Mouse (Mus musculus) adipocyte (in vitro differentiated cells): ENCODE results near the gene Slbp.
A peak's percentile ranks its signal among the peaks of the same experiment; 100 is the strongest.

Experiments used
- DNase-seq: peaks from one replicate; pipeline ENCODE4 v3.0.0-alpha.2; 2016; ENCODE audit warnings: low spot score

The Slbp gene

GRCm38 (mm10) chr5:33681044-33681443 is 28.7 kb upstream of the Slbp start:
- no peak for DNase-seq

- no peak for DNase-seq
Measured at GRCm38 (mm10) chr5:33678244-33678643, 25.9 kb upstream of the Slbp start.

- DNase-seq, result peak; percentile 50
Measured at GRCm38 (mm10) chr5:33675964-33676363, 23.6 kb upstream of the Slbp start.

GRCm38 (mm10) chr5:33674439-33674838 is 22.1 kb upstream of the Slbp start:
- peak; percentile 40 for DNase-seq

GRCm38 (mm10) chr5:33671659-33672058 is 19.3 kb upstream of the Slbp start:
- no peak for DNase-seq

GRCm38 (mm10) chr5:33668223-33668622 is 15.8 kb upstream of the Slbp start:
- DNase-seq, result peak; percentile 58

- no peak for DNase-seq
Measured at GRCm38 (mm10) chr5:33658664-33659050, 6.3 kb upstream of the Slbp start.

- peak; percentile 100 for DNase-seq
Measured at GRCm38 (mm10) chr5:33657787-33658663, 5.7 kb upstream of the Slbp start, which contains the start of the genes Tacc3 and Tmem129. Tacc3 (plus strand) TSS chr5:33658128. Tmem129 (minus strand) TSS chr5:33658416.

GRCm38 (mm10) chr5:33657251-33657786 is 4.9 kb upstream of the Slbp start:
- no peak for DNase-seq

- no peak for DNase-seq
Measured at GRCm38 (mm10) chr5:33656739-33657138, 4.4 kb upstream of the Slbp start.

GRCm38 (mm10) chr5:33655251-33655840 is 3.0 kb upstream of the Slbp start:
- DNase-seq, result no peak

GRCm38 (mm10) chr5:33654424-33654823 is 2.0 kb upstream of the Slbp start:
- DNase-seq, result no peak

GRCm38 (mm10) chr5:33652783-33653173 is 404 bp upstream of the Slbp start:
- DNase-seq, result no peak

- DNase-seq, result no peak
Measured at GRCm38 (mm10) chr5:33651541-33651920, 843 bp downstream of the Slbp start.

GRCm38 (mm10) chr5:33651017-33651416 is 1.4 kb downstream of the Slbp start:
- DNase-seq, result no peak

GRCm38 (mm10) chr5:33640652-33641051 is 11.7 kb downstream of the Slbp start:
- peak; percentile 68 for DNase-seq

- DNase-seq, result no peak
Measured at GRCm38 (mm10) chr5:33638826-33639225, 13.5 kb downstream of the Slbp start.

GRCm38 (mm10) chr5:33637606-33638350 is 14.6 kb downstream of the Slbp start:
- DNase-seq, result peak; percentile 84

- no peak for DNase-seq
Measured at GRCm38 (mm10) chr5:33635361-33635760, 17.0 kb downstream of the Slbp start.

GRCm38 (mm10) chr5:33632526-33632925 is 19.8 kb downstream of the Slbp start:
- peak; percentile 60 for DNase-seq

GRCm38 (mm10) chr5:33630615-33631014 is 21.8 kb downstream of the Slbp start:
- peak; percentile 44 for DNase-seq

- peak; percentile 85 for DNase-seq
Measured at GRCm38 (mm10) chr5:33630061-33630460, 22.3 kb downstream of the Slbp start.
